Mouse (Mus musculus) A20 (cell line): ENCODE measurements around the gene Thsd4.

Experiments
- DNase-seq: peaks from one replicate; pipeline ENCODE4 v3.0.0-alpha.2; 2011; ENCODE audit warnings: low read depth, low spot score

Thsd4 gene

DNA sequence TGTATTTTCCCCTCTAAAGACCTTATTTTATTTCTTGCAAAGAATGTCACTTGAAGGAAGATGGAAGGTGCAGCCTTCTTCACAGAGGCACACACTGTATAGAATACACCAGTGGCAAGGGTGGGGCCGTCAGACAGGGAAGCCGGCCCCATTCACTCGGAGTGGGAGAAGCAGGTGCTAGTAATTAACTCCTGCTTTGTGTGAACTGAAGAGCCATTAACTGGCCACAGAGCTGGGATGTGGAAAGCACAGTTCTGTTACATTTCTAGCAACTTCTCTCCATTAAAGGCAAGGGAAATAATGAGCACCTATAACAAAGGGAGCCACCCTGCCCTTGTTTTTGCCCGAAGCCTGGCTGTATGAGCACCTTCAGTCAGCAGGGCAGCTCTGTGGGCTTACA is 374.4 kb downstream of the Thsd4 start:
- DNase-seq, result no peak

GRCm38 (mm10) chr9:60143816-60144215 is 378.0 kb downstream of the Thsd4 start:
- no peak for DNase-seq

GRCm38 (mm10) chr9:60141081-60141514 is 380.7 kb downstream of the Thsd4 start:
- no peak for DNase-seq

DNA sequence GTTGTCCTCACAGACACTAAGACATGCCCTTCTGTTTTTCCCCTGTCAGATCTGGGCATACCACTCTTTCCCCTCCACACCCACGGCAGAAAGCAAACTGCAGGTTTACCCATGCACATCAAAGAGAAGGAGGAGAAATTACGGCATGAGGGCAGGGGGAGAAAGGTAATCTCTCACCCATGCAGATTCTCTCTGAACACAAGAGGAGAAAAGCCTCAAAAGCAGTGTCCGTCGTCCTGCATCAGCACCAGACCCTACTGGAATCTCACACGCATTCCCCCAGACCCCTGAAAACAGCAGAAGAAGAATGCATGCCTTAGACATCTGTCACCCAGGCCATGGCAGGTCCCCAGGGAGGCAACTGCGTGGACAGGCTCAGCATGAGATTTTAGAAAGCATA is 381.4 kb downstream of the Thsd4 start:
- no peak for DNase-seq

- no peak for DNase-seq
These were observed 382.4 kb downstream of the Thsd4 start for GRCm38 (mm10) chr9:60139446-60139845.

GRCm38 (mm10) chr9:60129235-60129991 is 392.4 kb downstream of the Thsd4 start:
- no peak for DNase-seq

- DNase-seq, result no peak
These were observed 394.9 kb downstream of the Thsd4 start for GRCm38 (mm10) chr9:60126961-60127360.

DNA sequence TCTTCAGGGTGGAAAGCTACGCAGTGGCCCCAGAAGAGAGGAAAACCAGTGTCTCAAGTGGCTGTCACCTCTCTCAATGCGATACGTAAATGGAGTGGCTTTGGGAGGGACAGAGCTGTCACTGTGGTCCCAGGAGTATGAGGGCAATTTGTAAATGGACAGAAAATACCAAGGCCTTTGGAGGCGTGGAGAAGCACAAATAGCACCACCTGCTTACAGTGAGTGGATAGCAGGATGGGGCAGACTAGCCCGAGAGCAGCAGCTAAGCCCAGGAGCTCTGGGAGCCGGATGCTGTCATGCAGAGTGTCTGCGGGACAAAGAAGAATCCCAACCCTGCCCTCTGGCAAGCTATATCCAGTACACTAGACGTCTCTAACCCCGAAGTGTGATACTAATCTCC is 397.7 kb downstream of the Thsd4 start:
- no peak for DNase-seq

DNA sequence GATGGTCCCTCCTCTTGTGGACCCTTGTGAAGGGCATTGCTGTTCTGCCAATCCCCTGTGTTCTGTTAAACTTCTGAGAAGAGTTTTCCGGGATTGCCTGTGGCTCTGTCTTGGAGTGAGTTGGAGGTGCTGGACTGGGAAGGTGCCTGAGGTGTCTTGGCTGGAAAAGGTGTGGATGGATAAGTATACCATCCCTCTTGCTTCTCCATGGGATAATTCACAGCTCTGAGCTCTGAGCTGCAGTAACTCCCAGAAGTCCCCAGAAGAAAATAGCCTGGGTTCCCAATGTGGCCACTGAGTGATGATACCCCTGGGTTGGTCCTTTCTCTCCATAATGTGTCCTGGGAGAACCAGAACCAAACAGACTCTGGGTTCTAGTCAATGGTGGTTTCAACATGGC is 398.8 kb downstream of the Thsd4 start:
- no peak for DNase-seq

- no peak for DNase-seq
These were observed 402.0 kb downstream of the Thsd4 start for GRCm38 (mm10) chr9:60119846-60120245.

DNA sequence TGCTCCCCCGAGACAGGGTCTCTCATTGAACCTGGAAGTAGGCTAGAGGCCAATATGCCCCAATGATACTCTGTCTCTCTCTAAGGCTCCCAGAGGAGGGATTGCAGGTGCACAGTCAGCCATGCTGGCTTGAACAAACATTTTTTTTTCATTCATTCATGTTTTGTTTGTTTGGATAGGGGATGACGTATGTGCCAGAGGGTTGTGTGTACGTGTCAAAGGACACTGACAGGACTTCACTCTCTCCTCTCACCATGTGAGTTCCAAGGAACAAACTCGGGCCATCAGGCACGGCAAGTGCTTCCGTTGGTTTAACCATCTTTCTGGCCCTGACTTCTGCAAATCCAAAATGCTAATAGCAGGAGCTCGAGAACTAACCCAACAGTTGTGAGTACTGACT is 404.0 kb downstream of the Thsd4 start:
- no peak for DNase-seq

GRCm38 (mm10) chr9:60115711-60116247 is 406.1 kb downstream of the Thsd4 start:
- DNase-seq, result no peak

GRCm38 (mm10) chr9:60115306-60115705 is 406.5 kb downstream of the Thsd4 start:
- DNase-seq, result no peak

DNA sequence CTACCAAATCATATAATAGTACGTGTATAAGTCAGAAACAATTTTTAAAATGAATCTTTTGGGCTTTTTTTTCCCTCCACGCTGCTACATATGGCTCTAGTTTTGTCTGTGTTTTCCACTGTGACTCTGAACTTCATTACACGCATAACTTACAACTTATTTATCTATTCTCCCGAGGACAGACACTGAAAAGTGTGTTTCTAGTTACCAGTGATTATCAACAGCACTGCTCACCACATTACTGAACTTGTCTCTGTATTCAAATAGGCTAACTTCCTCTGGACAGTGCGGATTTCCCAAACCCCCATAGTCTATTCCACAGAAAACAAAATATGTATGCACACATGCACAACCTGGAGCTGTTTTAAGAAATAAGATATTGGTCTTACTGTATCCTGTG is 411.6 kb downstream of the Thsd4 start:
- DNase-seq, result no peak

DNA sequence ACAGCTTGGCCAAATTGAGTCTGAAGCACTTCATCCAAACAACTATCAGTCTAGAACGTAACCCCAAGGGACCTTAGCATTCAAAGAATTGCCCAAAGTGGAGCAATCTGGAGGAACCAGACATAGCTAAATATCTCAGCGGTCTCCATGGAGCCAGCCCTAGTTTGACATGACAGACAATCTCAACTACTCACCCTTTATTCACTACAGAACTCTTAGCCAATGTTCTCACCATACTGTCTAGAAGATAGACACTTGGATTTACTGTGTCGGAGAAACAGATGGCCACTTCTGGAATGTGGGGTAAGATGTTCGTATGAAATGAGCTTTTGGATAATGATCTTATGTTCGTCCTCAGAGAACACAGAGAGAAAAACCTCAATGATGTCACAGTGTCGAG is 415.2 kb downstream of the Thsd4 start:
- DNase-seq, result no peak

DNA sequence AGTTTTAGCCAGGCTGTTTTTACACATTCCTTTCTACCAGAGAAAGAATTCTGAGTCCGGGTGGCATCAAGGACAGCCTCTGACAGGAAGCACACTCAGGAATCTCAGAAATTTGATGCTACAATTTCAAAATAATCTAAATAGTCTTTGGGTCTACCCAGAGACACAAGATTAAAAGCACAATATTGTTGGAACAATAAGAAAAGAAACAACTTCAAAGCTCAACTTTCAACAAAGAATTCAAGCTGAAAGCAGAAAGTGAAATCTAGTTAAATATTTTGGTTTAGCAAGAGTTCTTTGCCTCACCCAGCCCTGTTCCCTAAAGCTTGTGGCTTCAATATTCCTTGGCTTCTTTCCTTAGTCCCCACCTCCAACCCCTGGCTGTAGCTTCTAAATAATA is 415.7 kb downstream of the Thsd4 start:
- DNase-seq, result no peak

DNA sequence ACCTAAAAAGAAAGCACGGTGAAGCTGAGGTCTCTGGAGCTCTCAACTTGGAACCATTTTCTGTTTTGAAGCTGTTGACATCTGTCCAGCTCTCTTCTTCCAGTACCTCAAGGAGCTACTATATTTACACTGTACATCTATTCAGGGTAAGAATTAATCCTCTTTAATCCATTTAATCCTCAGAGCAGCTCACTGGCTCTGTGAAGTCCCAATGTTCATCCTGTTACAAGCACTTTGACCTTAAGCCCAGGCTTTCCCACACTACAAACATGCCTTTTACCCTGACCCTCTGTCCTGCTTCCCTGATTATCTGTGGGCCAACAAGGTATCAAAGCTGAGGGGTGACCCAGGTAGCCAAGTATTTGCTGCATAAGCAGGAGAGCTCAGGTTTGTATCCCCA is 427.6 kb downstream of the Thsd4 start:
- DNase-seq, result no peak

DNA sequence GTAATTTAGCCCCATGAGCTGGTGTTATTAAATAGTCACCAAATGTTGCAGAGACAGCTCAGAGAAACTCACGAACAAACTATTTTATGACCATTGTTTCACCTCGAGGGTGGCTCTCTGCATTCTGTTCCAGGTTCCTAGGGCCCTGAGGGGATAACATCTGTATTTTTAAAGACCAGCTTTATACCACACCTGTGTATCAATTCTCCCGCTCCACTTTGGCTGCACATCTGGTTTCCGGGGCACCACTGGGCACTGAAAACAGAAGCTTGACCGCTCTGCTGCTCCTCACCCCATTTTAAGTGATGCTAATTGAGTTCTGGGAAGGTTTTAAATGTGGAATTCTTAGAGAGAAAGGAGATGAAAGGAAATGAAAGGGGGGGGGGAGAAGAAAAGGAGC is 429.4 kb downstream of the Thsd4 start:
- no peak for DNase-seq

DNA sequence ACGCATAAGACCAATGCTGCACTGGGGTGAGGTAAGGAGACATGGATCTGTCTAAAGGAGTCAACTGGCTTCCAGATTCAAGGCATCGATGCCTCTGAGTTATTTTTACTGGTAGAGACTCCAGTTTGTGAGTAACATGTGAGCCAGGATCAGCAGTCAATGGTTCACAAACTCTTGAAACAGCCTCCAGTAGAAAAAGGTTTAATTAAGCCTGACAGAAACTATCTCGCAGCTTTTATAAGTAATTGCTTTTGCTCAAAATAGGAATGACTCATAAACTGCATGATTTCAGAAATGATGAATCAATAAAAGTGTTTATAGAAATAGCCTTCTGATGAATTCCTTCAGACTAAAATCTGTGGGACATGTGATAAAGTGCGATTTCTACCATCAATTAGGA is 432.4 kb downstream of the Thsd4 start:
- no peak for DNase-seq

- peak; percentile 43 for DNase-seq
These were observed 433.7 kb downstream of the Thsd4 start for GRCm38 (mm10) chr9:60088101-60088500.

DNA sequence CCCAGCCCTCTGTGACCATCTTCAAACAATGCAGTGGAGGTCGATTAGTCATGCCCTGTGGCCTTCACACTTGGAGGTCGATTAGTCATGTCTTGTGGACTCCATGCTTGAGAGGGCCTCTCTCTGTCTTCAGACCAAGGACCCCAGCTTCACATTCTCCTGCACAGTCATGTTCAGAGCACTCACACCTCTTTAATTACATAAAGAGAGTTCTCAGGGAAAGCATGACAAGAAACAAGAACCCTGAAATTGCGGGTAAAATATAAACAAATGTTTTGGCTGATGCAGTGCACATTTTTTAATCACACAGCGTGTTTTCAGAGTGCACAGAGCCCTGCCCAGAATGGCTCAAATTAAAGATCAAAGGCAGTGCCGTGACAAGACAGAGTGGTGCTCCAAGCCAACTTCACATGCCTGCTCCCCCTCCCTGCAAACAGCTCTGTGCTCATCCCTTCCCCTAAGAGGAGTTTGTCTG is 439.7 kb downstream of the Thsd4 start:
- DNase-seq, result no peak

DNA sequence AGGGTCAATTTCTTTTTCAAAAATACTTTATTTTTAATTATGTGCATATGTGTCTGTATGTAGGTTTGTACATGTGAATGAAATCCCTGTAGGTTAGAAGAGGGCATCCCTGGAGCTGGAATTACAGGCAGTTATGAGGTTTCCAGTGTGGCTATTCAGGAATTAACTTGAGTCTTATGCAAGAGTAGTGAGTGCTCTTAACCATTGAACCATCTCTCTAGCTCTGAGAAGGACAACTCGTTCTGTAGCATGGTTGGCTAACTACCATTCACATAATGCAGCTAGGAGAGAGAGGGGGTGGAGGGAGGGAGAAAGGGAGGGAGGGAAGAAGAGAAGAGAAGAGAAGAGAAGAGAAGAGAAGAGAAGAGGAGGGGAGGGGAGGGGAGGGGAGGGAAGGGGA is 444.1 kb downstream of the Thsd4 start:
- no peak for DNase-seq

DNA sequence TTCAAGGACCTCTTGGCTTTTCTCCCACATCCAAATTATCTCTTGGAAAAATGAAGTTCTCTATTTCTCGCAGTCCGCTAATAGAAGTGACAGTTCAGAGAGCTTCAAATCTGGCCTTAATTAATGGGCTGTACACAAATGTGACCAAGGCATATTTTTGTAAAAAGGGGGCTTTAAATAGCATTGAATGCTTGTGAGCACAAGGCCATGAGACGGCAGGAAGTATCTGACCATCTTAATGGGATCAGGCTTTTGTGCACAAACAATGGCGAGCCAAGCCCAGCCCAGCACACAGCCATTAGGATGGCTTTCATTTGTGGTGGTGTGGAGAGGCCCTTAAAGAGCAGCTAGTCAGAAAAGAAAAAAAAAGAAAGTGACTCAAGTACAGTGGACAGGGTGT is 445.4 kb downstream of the Thsd4 start:
- no peak for DNase-seq
